Mouse (Mus musculus): ENCODE data around the gene Bcl3.

DNA sequence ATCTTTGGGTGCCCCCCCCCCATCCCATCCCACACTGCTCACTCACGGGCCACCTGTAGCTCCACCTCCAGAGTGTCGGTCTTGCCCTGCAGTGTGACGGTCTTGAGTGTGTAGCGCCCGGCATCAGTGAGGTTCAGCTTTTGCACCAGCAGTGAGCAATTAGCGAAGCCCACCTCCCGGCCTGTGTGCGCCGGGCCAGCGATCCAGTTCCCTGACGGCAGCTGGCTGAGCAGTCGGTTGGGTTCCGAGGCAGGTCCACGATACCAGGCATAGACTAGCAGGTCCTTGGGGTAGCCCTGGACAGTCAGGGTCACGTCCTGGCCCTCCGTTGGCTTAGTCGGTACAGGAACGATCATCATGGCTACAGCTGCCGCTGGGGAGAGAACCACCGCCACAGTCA lies 31.0 kb upstream of the Bcl3 start:
- TF ChIP-seq CTCF (conservative IDR thresholded peaks at IDR 0.05 in 1 of 2, IDR thresholded peaks at IDR 0.05 in 1 of 2; ENCODE audit: low read depth in 2 of 2, low read length in 2 of 2) (no peak), NRF1 (IDR thresholded peaks at IDR 0.05; ENCODE audit: low read depth, low read length) (no peak), MAFK (IDR thresholded peaks at IDR 0.05; ENCODE audit: insufficient replicate concordance, low read length) (no peak), EP300 (IDR thresholded peaks at IDR 0.05; ENCODE audit: low read length) (no peak), MAX (IDR thresholded peaks at IDR 0.05; ENCODE audit: low read length) (no peak), POLR2A (IDR thresholded peaks at IDR 0.05; ENCODE audit: low read depth, low read length) (no peak), CHD1 (IDR thresholded peaks at IDR 0.05; ENCODE audit: low read depth, low read length) (no peak), SIN3A (IDR thresholded peaks at IDR 0.05; ENCODE audit: low read length) (no peak), UBTF (IDR thresholded peaks at IDR 0.05; ENCODE audit: low read depth, low read length) (no peak), POLR2AphosphoS2 (IDR thresholded peaks at IDR 0.05; ENCODE audit: low read depth, low read length) (no peak), KAT2A (IDR thresholded peaks at IDR 0.05; ENCODE audit: insufficient replicate concordance, low read length) (no peak), RCOR1 (conservative IDR thresholded peaks at IDR 0.05; ENCODE audit: low read depth, low read length) (no peak), BHLHE40 (IDR thresholded peaks at IDR 0.05; ENCODE audit: low read depth, low read length) (no peak), TBP (conservative IDR thresholded peaks at IDR 0.05; ENCODE audit: low read depth, low read length) (no peak)

All from CH12.LX (cell line).